Mouse (Mus musculus): Measurements from ENCODE around the gene Thoc3. TPM values are rescaled to one million over a fixed set of nuclear protein-coding genes. Genes with fewer than 3 reads are reported as not detected.
"Not testable (repeated sequence)": the region's sequence is repeated elsewhere in the genome, so short reads cannot be mapped to it uniquely, and the experiment has no call there.

Thoc3 gene
- total RNA-seq (2021): 10 to 100 TPM; 17.7 to 23.4 TPM

DNA sequence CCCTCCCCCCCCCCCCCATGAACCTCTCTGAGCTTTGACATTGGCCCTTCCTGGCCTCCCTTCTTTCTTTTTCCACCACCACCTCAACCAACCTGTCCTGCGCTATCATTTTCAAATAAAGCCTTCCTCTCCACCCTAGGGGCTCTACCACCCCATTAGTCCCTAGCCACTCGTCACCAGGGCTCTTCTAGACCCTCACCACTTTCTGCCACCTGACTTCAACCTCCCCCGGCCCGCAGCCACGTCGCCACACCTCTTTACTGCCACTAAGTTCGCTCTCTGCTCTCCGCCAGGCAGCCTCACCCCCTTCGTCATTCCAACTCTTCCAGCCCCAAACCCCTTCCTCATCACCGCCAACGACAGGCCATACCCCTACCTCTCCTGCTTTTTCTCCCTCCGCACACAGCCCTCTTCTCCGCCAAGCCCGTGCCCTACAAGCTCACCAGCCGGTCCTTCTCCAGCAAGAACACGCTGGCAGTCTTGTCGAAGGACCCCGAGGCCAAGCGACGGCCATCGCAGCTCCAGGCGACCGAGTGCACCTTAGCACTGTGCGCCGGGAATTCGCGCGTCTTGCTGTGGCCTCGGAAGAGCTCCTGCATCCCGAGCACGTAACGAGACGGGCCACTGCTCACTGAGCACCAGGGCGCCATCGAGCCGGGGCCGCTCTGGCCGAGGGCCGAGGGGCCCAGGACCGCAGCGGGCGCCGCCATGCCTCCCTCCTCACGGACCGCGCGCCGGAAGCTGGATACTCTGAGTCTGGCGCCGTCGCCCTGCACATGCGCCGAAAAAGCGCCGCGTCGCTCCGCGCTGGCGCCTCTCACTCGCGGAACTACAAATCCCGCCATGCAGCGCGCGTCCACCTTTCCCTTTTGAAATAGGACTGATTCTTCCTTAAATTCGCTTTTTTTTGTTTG is at the start of gene Thoc3:
Gene Thoc3, minus strand, starts transcription at position 752 of the 914 bp plus-strand sequence.
- peak; percentile 73 for DNase-seq (ENCODE audit: low spot score)
- intact Hi-C loops (cut with DNase I): loop anchor here (5.0 kb wide), 2 partner anchors 154 to 229 kb away; partner anchors contain the start of gene Faf2

DNA sequence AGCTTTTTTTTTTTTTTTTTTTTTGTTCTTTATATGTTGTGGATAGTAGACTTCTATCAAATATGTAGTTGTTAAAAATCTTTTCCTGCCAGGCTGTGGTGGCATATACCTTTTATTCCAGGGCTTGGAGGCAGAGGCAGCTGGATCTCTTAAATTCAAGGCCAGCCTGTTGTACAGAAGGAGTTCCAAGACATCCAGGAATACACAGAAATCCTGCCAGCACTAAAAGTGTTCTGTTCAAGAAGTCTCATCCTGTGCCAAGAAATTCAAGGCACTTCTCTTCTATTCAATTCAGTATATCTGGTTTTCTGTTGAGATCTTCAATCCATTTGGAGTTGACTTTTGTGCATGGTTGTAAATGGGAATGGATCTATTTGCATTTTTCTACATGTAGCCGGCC is 37.3 kb upstream of the Thoc3 start:
- intact Hi-C loops (cut with DNase I): no loop called here
- DNase-seq (ENCODE audit: low spot score): no peak

- intact Hi-C loops (cut with DNase I): no loop called here
- DNase-seq (ENCODE audit: low spot score): no peak
These were observed 36.1 kb upstream of the Thoc3 start for GRCm38 (mm10) chr13:54504611-54505260.

DNA sequence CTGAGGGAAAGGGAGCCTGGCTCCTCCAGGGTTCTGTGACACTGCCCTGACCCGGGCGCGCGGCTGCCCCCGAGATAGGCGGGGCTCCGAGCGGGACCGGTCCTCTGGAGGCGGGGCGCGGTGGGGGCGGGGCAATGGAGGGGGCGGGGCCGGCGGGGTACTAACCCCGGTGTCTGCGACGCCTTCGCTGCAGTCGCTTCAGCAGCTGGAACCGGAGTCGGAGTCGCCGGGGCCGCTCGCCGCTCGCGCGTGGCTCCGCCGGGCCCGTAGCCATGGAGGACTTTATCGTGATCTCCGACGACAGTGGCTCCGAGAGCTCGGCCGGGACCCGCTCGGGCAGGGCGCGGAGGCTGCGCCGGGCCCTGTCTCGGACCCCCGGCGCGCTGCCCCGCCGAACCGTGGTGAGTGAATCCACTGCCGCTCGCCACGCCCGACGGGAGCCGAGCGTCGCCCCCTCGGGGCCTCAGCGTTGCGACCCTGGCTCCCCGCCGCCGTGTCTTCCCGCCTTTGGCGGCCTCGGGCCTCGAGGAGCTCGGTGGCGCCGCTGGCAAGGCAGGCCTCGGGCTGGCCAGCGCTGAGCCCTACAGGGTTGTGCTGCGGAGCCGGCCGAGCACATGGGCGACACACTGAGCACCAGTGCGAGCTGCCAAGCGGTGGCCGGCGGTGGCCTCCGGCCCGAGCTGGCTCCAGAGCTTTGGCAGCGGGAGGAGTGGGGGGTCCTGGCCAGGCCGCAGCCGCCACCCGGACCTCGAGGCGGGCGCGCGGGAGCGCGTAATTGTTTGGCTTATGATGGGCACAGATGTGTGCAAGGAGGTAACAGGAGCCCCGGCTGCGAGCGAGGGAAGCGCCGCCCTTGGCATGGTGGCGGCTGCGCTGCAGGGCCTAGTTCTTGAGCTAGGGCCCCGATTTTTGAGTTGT is 35.2 kb upstream of the Thoc3 start, which contains the start of gene Simc1:
Gene Simc1, plus strand, starts transcription at position 176 of the 918 bp plus-strand sequence.
- intact Hi-C loops (cut with DNase I): loop anchor here (2.0 kb wide), 1 partner anchor 33 kb away; no protein-coding TSS in a partner anchor
- DNase-seq (ENCODE audit: low spot score): peak; percentile 53

DNA sequence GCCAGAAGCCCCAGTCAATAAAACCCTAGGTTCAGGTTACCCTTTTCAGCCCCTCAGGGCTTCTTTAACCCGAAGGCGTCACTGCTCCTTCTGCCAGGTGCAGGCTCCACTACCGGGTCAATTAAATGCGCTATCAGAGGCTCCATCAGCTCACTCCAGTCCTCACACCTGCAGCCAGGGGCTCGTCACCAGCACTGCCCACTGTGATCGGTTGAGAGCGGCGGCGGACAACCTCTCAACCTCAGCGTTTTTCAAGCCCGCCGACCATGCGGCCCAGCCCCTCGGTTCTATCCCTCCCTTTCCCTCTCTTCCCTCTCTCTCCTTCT is 34.6 kb upstream of the Thoc3 start:
- DNase-seq (ENCODE audit: low spot score): no peak
- intact Hi-C loops (cut with DNase I): loop anchor here (2.0 kb wide), 1 partner anchor 32 kb away; no protein-coding TSS in a partner anchor

DNA sequence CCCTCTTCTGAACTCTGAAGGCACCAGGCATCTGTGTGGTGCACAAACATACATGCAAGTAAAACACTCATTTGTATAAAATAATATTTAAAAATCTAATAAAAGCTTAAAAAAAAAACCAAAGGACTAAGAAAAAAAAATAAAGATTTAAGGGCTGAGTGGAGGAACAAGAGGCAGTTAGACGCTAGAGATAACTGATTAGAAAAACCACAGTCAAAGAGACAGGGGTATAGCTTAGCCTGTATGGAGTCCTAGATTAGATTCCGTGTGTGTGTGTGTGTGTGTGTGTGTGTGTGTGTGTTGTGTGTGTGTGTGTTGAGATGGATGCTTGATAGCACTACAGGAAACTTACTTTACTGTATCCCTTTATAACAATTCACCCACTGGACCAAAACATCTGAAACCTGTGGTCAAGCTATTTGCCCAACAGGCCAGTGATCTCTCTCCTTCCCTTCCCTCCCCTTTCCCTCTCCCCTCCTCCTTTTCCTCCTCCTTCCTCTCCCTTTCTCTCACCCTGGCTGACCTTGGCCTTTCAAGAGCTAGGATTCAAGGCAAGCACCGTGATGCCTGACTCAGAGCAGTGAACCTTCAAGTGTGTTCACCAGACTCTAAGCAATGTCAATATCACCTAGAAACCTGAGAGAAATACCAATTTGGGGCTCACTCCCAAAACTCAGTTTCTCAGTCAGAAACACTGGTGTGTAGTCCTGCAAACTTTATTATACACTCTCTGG is 33.5 kb upstream of the Thoc3 start:
- intact Hi-C loops (cut with DNase I): loop anchor here (2.0 kb wide), 1 partner anchor 31 kb away; no protein-coding TSS in a partner anchor
- no peak for DNase-seq (ENCODE audit: low spot score)

- intact Hi-C loops (cut with DNase I): no loop called here
These were observed 32.7 kb upstream of the Thoc3 start for GRCm38 (mm10) chr13:54501352-54501751.

DNA sequence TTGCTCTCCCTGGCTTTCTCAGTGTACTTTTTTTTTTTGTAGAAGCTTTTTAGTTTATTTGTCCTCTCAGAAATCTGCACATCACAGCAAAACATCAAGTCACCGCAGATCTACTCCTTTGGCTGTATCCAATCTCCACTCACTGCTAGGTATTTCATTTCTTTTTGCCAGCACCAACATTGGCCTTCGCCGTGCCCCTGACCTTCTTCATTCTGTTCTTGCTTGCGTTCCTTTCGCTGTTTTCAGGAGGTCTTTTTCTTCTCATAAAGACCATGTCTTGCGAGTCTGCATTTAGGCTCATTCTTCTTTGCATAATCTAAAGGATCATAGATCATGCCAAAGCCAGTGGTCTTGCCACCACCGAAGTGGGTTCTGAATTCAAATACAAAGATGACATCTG is 30.9 kb upstream of the Thoc3 start:
- intact Hi-C loops (cut with DNase I); DNase-seq (ENCODE audit: low spot score): not testable (repeated sequence)

More at GRCm38 (mm10) chr13:54501352-54501751, 32.7 kb upstream of the Thoc3 start:
- no peak for DNase-seq (ENCODE audit: low spot score)

DNA sequence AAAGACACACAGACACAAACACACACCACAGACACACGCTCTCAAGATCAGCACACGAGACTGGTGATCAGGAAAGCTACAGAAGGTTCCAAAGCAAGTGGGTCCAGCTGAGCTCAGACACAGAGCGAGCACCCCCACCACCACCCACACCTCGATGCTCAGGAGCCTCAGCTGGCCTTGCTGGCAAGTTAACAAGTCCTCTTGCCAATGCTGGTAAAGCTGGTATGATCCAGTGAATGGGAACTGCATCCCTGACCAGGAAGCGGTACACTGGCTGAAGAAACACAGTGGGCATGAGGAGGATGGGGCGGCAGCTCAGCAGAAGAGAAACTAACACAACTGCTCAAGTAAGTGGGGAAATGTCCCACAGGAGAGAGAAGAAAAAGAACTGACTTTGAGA is 22.7 kb upstream of the Thoc3 start:
- no peak for DNase-seq (ENCODE audit: low spot score)
- intact Hi-C loops (cut with DNase I): no loop called here

GRCm38 (mm10) chr13:54490411-54490810 is 21.8 kb upstream of the Thoc3 start:
- intact Hi-C loops (cut with DNase I): no loop called here
- no peak for DNase-seq (ENCODE audit: low spot score)

- intact Hi-C loops (cut with DNase I): no loop called here
- no peak for DNase-seq (ENCODE audit: low spot score)
These were observed 12.8 kb upstream of the Thoc3 start for GRCm38 (mm10) chr13:54481498-54481897.

- DNase-seq (ENCODE audit: low spot score): no peak
These were observed 10.6 kb upstream of the Thoc3 start for GRCm38 (mm10) chr13:54479286-54479685.

GRCm38 (mm10) chr13:54475702-54476101 is 7.1 kb upstream of the Thoc3 start:
- no peak for DNase-seq (ENCODE audit: low spot score)
- intact Hi-C loops (cut with DNase I): no loop called here

More at GRCm38 (mm10) chr13:54479286-54479685, 10.6 kb upstream of the Thoc3 start:
- intact Hi-C loops (cut with DNase I): no loop called here

DNA sequence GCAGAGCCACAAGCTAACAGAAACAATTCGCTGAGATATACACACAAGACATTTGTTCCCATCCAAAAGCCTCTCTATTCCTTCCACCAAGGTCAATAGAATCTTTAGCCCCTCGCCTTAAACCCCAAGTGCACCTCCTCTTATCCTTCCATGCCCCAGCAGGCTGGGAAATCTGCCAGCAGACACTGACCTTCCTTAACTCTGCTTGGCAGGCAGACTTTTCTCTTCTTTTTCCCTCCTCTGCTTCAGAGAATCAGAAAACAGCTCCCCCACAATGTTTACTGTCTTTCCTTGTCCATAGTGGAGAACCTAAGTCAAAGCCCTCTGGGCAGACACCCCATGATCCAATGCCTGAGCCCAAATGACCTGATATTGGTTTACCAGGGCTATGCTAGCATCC is 6.3 kb upstream of the Thoc3 start:
- DNase-seq (ENCODE audit: low spot score): no peak
- intact Hi-C loops (cut with DNase I): no loop called here

- no peak for DNase-seq (ENCODE audit: low spot score)
- intact Hi-C loops (cut with DNase I): loop anchor here (2.0 kb wide), 1 partner anchor 31 kb away; the partner anchor contains the start of gene Simc1
These were observed 3.3 kb upstream of the Thoc3 start for GRCm38 (mm10) chr13:54471967-54472366.

DNA sequence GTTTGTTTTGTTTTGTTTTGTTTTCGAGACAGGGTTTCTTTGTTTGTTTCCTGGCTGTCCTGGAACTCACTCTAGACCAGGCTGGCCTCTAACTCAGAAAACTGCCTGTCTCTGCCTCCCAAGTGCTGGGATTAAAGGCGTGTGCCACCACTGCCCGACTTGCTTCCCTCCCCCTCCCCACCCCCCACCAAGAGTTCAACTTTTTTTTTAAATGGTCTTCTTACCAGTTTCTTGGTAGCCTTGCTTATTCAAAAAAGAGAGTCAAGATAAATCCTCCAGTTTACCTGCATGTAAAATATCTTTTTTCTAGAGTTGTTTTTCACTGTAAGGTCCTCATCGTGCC is 334 bp upstream of the Thoc3 start:
- intact Hi-C loops (cut with DNase I): loop anchor here (5.0 kb wide), 2 partner anchors 153 to 228 kb away; partner anchors contain the start of gene Faf2
- DNase-seq (ENCODE audit: low spot score): no peak

- intact Hi-C loops (cut with DNase I): no loop called here
- no peak for DNase-seq (ENCODE audit: low spot score)
These were observed 9.4 kb downstream of the Thoc3 start for GRCm38 (mm10) chr13:54459282-54459681.

GRCm38 (mm10) chr13:54457062-54457461 is 11.6 kb downstream of the Thoc3 start:
- DNase-seq (ENCODE audit: low spot score): no peak
- intact Hi-C loops (cut with DNase I): no loop called here
